Mouse (Mus musculus): ENCODE data around the gene Tfap2e.

The Tfap2e gene

GRCm38 (mm10) chr4:126736001-126736414 is at the start of gene Tfap2e:
Gene Tfap2e, minus strand, starts transcription at chr4:126736240.
- DNase-seq = no peak

GRCm38 (mm10) chr4:126782996-126783395 is 47.0 kb upstream of the Tfap2e start:
- DNase-seq = peak; percentile 39

GRCm38 (mm10) chr4:126782512-126782911 is 46.5 kb upstream of the Tfap2e start:
- peak; percentile 36 for DNase-seq

DNA sequence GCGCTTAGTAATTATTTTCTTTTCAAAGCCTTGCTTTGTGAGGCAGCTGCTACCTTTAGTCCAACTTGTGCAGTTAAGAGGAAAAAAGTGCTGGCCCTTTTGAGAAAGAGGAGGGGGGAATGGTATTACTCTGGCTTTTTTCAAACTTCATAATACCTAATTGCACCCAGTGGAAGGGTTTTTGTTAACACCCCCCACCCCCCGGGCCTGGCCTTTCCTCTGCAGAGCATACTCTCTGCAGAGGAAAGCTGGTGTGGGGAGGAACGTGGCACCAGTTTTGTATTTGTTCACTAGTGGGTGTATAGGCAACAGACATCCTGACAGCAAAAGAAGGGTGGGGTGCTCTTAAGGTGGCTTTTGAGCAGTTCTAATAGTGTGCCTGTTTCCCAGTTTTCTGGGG is 45.8 kb upstream of the Tfap2e start:
- DNase-seq = no peak

DNA sequence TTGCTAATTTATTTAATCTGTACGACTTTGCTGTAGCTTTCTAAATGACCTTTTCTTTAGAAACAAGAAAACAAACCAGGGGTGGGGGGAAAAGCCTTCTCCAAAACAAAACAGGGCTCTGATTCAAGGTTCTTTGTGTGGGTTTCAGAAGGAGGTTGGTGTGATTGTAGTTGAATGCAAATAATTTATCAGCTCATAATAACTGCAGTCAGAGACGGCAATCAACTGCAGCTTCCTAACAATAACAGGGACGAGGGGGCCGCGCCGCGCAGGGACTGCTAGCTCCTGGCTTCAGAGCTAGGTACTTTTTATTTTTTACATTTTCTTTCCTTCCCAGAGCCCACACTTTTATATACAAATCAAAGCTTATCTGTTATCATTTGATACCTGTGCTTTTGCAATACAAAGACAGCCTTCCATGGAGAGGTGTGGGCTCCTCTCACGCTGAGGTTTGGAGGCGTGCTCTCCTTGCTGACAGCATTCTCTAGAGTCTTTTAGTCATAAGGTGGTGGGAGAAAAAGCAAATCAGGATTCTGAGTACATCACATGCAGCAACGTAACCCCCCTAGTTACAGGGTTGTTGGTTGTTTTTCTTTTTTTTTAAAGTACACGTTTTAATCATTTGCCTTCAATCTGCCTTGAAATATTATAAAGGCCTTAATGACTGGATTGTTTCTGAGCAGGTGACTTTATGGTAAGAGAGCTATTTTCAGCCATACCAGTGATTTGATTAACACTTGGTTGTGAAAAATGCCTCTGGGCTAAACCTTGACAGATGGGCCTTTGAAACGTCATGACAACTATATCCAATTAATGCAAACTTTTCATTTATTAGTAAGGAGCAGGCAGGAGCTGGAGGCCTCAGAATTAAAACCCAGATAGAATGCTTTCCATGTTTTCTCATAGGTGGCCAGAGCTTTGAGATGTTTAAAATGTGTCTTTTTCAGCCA is 44.1 kb upstream of the Tfap2e start:
- no peak for DNase-seq

DNA sequence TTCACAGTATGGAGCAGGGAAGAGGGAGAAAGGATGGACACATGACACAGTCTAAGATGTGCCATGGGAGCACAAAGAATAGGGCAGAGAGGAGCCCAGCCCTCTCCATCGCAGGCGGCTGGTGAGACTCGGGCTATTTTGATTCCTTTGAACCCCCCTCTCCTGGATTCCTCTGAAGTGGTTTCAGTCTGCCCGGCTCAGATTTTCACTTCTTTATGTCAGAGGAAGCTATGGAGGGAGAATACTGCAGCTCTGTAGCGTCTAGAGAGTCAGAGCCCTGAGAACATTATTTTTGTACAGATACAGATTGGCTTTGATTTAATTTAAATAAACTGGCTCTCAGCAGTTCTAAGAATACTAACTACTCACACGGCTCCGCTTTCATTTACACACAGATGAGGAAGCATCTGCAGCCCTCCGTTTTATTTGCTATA is 43.1 kb upstream of the Tfap2e start:
- no peak for DNase-seq

DNA sequence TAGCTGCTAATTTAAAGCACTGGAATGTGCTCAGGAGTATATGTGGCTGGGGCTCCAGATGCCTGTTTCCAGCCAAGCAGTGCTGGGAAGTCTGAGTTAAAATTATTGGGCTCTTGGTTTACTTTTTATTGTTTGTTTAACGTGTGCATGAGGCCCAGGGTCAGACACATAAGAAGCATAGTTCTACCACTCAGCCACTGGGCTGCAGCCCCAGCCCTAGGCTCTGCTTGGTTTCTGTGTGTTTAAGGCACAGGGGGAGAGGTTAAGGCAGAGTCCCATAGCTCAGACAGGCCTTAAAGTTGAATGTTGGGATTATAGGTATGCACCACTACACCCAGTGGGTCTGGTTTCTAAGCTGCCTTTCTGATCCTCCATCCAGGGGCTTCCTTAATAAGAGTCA is 39.1 kb upstream of the Tfap2e start:
- DNase-seq = no peak

DNA sequence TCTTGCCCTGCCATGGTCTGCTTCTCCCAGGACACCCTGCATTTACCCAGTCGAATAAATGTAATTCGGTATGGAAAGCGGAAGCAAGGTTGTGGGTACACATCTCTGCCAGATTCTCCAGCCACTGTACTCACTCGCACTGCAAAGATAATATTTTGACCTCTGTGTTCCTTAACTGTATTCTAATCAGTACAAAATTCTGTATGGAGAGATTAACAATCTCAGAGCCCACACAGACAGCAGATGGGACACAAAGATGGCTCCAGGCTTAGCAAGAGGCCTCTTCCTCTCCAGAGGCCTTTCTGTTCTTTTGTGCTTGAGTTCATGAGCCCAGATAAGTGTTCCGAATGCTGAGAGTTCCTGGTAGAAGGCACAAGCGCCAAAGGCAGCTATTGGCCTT is 37.8 kb upstream of the Tfap2e start:
- DNase-seq = no peak

- DNase-seq = no peak
Measured at GRCm38 (mm10) chr4:126770831-126771230, 34.8 kb upstream of the Tfap2e start.

- no peak for DNase-seq
Measured at GRCm38 (mm10) chr4:126769800-126770563, 33.9 kb upstream of the Tfap2e start.

GRCm38 (mm10) chr4:126763483-126763882 is 27.4 kb upstream of the Tfap2e start:
- DNase-seq = no peak

DNA sequence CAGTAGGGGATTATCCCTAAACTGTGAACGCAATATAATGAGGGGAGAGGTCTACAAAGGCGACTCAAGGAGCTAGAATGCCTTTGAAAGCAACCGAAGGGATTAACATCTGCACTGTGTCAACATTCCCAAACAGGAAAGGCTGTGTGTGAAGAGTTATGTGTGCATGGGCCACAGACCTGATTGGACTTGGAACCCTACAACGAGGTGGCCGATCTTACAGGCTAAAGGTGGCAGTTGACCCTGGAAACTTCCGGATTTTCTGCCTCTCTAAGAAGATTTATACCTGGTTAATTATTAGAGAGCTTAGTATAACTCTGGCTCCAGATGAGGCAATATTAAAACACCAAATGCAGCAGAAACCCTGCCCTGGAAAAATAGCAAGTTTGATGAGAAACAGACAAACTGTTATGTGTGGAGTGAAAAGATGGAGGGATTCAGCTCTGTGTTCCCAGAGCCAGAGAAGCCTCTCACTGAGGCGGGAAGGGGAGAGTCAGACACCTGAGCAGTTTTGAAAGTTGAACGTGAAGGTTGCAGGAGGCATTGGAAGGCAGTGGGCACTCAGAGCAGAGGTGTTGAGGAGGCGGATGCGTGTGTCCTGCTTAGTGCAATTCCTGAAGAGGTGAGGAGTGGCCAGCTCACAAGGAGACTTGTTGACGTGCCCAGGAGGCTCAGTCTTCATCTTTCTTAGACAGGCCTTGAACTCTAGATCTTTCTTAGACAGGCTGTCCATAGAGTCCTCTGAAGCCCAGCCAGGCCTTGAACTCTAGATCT is 26.7 kb upstream of the Tfap2e start:
- no peak for DNase-seq

GRCm38 (mm10) chr4:126759435-126759834 is 23.4 kb upstream of the Tfap2e start:
- DNase-seq = no peak

- DNase-seq = no peak
Measured at GRCm38 (mm10) chr4:126758299-126758698, 22.3 kb upstream of the Tfap2e start.

GRCm38 (mm10) chr4:126756766-126757165 is 20.7 kb upstream of the Tfap2e start:
- DNase-seq = no peak

DNA sequence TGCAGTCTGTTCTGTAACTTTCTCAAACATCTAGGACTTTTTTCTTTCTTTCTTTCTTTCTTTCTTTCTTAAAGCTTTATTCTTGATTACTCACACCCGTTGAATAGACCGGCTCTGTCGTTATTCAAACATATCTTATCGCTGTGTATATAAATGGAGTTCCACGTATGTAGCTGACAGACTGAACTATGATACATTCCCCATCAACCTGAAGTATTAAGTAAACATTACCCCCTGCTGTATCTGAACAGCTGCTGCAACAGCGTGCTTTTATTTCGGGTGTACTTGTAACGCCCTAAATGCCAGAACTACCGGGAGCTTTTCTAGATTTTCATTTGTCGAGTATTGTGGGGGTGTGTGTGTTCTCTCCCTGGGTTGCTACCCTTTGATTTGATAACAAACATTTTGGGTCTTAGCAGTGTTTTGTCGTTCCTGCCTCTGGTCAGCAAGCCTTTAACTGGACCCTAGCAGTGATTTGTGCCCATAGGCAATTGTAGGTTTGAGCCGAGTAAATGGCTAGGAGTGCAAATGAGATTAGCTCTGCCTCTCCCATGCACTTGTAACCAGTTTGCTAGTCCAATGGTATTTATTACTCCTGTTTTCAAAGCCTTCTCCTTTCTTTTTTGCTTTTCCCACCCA is 18.8 kb upstream of the Tfap2e start:
- DNase-seq = no peak

GRCm38 (mm10) chr4:126754231-126754611 is 18.2 kb upstream of the Tfap2e start:
- no peak for DNase-seq

GRCm38 (mm10) chr4:126753268-126754230 is 17.5 kb upstream of the Tfap2e start, which contains the start of the genes Ncdn and AU040320:
Gene Ncdn, minus strand, starts transcription at chr4:126753438.
Gene AU040320, plus strand, starts transcription at chr4:126753544.
- peak; percentile 97 for DNase-seq

DNA sequence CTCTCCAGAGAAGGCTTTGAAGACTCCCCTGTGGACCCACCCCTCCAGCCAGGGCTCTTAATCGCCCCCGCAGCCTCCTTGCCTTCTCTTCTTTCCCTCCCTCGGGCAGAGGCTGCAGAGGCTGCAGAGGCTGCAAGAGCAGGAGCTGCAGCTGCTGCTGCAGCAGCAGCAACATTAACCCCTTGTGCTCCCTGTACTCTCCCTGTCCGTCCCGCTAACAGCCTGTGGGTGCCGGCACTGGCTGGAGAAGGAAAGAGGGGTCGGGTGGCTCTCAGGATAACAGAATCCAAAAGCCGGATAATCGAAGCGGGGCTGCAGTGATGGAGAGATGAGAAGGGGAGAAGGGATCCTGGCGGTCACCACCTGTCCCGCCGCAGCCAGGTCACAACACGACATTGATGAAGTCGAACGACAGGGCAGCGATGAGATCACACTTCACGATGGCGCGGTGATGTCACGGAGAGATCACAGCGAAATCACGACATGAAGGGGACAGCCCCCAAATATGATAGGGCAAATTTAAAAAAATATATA is 16.6 kb upstream of the Tfap2e start:
- DNase-seq = no peak

DNA sequence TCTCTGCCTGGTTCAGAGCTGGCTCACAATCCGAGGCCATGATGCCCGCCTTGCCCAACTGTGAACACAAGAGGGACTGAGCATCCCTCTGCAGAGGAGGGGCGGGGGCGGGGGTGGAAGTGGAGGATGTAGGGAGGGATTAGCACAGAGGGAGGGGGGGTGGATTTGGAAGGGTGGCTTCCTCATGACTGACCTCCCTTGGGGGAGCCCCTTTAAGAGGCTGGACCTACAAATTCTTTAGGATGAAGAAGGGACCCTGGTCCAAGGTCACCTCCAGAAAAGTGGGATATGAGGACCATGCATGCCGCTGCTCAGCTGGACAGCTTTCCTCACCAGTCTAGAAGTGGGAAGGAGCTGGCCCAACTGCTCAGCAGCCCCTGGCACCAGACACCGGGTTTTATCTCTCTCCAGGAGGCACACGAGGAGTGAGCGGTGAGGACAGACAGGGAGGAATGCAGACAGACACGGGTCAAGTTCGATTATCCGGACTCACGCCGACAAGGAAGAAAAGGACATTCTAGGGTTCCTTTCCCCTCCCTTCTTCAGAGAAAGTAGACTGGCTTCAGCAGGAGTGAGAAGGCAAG is 16.1 kb upstream of the Tfap2e start:
- DNase-seq = no peak

Data from right cerebral cortex, postnatal 14 days (tissue).